In genomic region chr1:191995488-191995887, GRCm38 (mm10) we compare ENCODE assay signal across 8 mouse cellular contexts. TPM values are rescaled to one million over a fixed set of nuclear protein-coding genes. Genes with fewer than 3 reads are reported as not detected.
DNase-seq lines count a peak whose midpoint lies in the region; ATAC-seq lines count a peak whose summit lies in the region.

No protein-coding gene starts in this region.

- no peaks in the 10 kb centered on the region for H3K27me3 ChIP-seq in forebrain, embryonic 14.5 days (replicated peaks; ENCODE audit: control insufficient read depth, insufficient read depth, low read length)
- H3K27me3 ChIP-seq in forebrain, embryonic 15.5 days = no peaks in the 10 kb centered on the region

- no peaks in the 10 kb centered on the region for H3K4me1 ChIP-seq in forebrain, embryonic 14.5 days (ENCODE audit: control insufficient read depth, insufficient read depth, low read length)
- 0 out of 2 replicates have a peak, but pooled peaks cover 1% of the 10 kb centered on the region for H3K4me1 ChIP-seq in forebrain, embryonic 15.5 days

- no peak overlapping the region for H3K4me2 ChIP-seq in forebrain, embryonic 14.5 days (ENCODE audit: low read length)
- no peak overlapping the region for H3K4me2 ChIP-seq in forebrain, embryonic 15.5 days (replicated peaks)

- no peak for ATAC-seq in forebrain, embryonic 14.5 days
- no peak for ATAC-seq in forebrain, embryonic 15.5 days (replicated peaks)
- ATAC-seq in megakaryocyte progenitor cell, adult 5-6 weeks (replicated peaks; ENCODE audit: poor library complexity) = peak; percentile 76

- H3K9ac ChIP-seq in forebrain, embryonic 14.5 days (ENCODE audit: low read length) = no peak overlapping the region
- H3K9ac ChIP-seq in forebrain, embryonic 15.5 days (replicated peaks) = no peak overlapping the region

- DNase-seq in forebrain, embryonic 14.5 days (ENCODE audit: low spot score) = peak; percentile 44
- DNase-seq in ovary, postnatal 36 days (ENCODE audit: low spot score) = peak; percentile 35
- DNase-seq in ovary, adult 18-20 months (ENCODE audit: low spot score) = no peak
- DNase-seq in c-Kit-positive CD71-positive TER-119-positive erythroid progenitor cells, embryonic 14.5 days (ENCODE audit: low spot score) = peak; percentile 75
- DNase-seq in kidney, adult 9 months = peak; percentile 80
- peak; percentile 84 for DNase-seq in testis, postnatal 10 days (ENCODE audit: low spot score)

- no peak overlapping the region for H3K4me3 ChIP-seq in forebrain, embryonic 14.5 days (ENCODE audit: low read depth, low read length)
- H3K4me3 ChIP-seq in forebrain, embryonic 15.5 days = no peak overlapping the region

- no peak overlapping the region for H3K27ac ChIP-seq in forebrain, embryonic 14.5 days (ENCODE audit: low read depth, low read length)
- H3K27ac ChIP-seq in forebrain, embryonic 15.5 days (replicated peaks) = no peak overlapping the region

- WGBS in forebrain, embryonic 14.5 days = 59% methylated on average over 4 of the region's 4 CpGs
- WGBS in forebrain, embryonic 15.5 days = 58% methylated on average over 4 of the region's 4 CpGs

- H3K36me3 ChIP-seq in forebrain, embryonic 14.5 days (ENCODE audit: control insufficient read depth, insufficient read depth, low read length) = no peaks in the 10 kb centered on the region
- H3K36me3 ChIP-seq in forebrain, embryonic 15.5 days = no peaks in the 10 kb centered on the region

- no peaks in the 10 kb centered on the region for H3K9me3 ChIP-seq in forebrain, embryonic 14.5 days (replicated peaks; ENCODE audit: control insufficient read depth, low read length)
- no peaks in the 10 kb centered on the region for H3K9me3 ChIP-seq in forebrain, embryonic 15.5 days

RNA-seq across cellular contexts. Expression of gene Rd3, which starts 18.3 kb away (rescaled TPM):
- 2.4 and 2.7 TPM in 2 replicates for polyA plus RNA-seq in forebrain, embryonic 14.5 days (2014; fragmentation: Nextera tagmentation; extraction: Ambion mirVana)
- polyA plus RNA-seq in forebrain, embryonic 15.5 days (2015; fragmentation: Nextera tagmentation; extraction: Ambion mirVana) = 0.96 and 3.1 TPM in 2 replicates
- total RNA-seq in megakaryocyte progenitor cell, adult 5-6 weeks (2015) = not detected in 2 replicates
- total RNA-seq in megakaryocyte progenitor cell, adult 5-6 weeks (2017) = not detected in 2 replicates
